In the genomic region with DNA sequence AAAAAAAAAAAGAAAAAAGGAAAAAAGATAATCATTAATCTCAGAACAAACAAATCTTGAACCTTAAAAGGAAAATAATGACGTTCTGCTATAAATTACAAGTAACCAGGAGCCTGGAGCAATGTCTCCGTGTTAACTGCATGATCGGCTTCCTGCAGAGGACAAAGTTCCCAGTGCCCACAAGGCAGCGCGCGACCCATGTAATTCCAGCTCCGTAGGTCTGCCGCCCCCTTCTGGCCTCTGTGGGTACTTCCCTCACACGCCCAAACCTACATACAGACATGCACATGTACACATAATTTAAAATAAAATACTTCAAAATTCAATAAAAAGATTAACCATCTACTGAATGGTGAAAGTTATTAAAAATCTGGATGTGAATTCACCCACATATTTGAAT, we compare ENCODE assay signal across 10 mouse cellular contexts. TPM values are rescaled to one million over a fixed set of nuclear protein-coding genes. Genes with fewer than 3 reads are reported as not detected.
DNase-seq lines count a peak whose midpoint lies in the region; ATAC-seq and TF ChIP-seq lines count a peak whose summit lies in the region.
"Had no signal": no experiment of that assay in that cellular context is flagged by ENCODE, and none has a peak within 500 bp of the region (broad histone marks: within the 10 kb centered on the region; RNA-seq: fewer than 3 reads in every experiment).

No protein-coding gene starts in this region.

- no peak overlapping the region for H3K4me2 ChIP-seq in forebrain, postnatal 0 days (ENCODE audit: low read depth)
- no peak overlapping the region for H3K4me2 ChIP-seq in forebrain, embryonic 15.5 days (replicated peaks)
- H3K4me2 ChIP-seq: limb, embryonic 15.5 days had no signal

- no peaks in the 10 kb centered on the region for H3K27me3 ChIP-seq in forebrain, postnatal 0 days (ENCODE audit: insufficient read depth, low read length)
- no peaks in the 10 kb centered on the region for H3K27me3 ChIP-seq in forebrain, embryonic 15.5 days
- no peaks in the 10 kb centered on the region for H3K27me3 ChIP-seq in limb, embryonic 10.5 days (ENCODE audit: low read depth, poor library complexity, severe bottlenecking)
- H3K27me3 ChIP-seq in forebrain, embryonic 10.5 days (ENCODE audit: poor library complexity, severe bottlenecking) = no peaks in the 10 kb centered on the region
- H3K27me3 ChIP-seq: limb, embryonic 15.5 days had no signal

- no peak overlapping the region for H3K4me3 ChIP-seq in forebrain, postnatal 0 days (ENCODE audit: low read depth, low read length)
- H3K4me3 ChIP-seq in forebrain, embryonic 15.5 days = no peak overlapping the region
- no peak overlapping the region for H3K4me3 ChIP-seq in limb, embryonic 10.5 days
- no peak overlapping the region for H3K4me3 ChIP-seq in forebrain, embryonic 10.5 days
- H3K4me3 ChIP-seq: erythroblast, embryonic 14.5 days; limb, embryonic 15.5 days had no signal

- H3K4me1 ChIP-seq in forebrain, postnatal 0 days (ENCODE audit: insufficient read depth) = 0 out of 2 replicates have a peak, but pooled peaks cover 3% of the 10 kb centered on the region
- no peaks in the 10 kb centered on the region for H3K4me1 ChIP-seq in forebrain, embryonic 15.5 days
- peaks cover 7% of the 10 kb centered on the region; the same call in 1 of the 2 replicates for H3K4me1 ChIP-seq in limb, embryonic 10.5 days
- no peaks in the 10 kb centered on the region for H3K4me1 ChIP-seq in forebrain, embryonic 10.5 days
- H3K4me1 ChIP-seq: limb, embryonic 15.5 days had no signal

- H3K36me3 ChIP-seq in forebrain, postnatal 0 days (ENCODE audit: insufficient read depth) = no peaks in the 10 kb centered on the region
- no peaks in the 10 kb centered on the region for H3K36me3 ChIP-seq in forebrain, embryonic 15.5 days
- H3K36me3 ChIP-seq in limb, embryonic 10.5 days = no peaks in the 10 kb centered on the region
- no peaks in the 10 kb centered on the region for H3K36me3 ChIP-seq in forebrain, embryonic 10.5 days (replicated peaks)
- H3K36me3 ChIP-seq: limb, embryonic 15.5 days had no signal

- WGBS in forebrain, postnatal 0 days = 53% methylated on average over 9 of the region's 9 CpGs
- 57% methylated on average over 9 of the region's 9 CpGs for WGBS in forebrain, embryonic 15.5 days
- 55% methylated on average over 9 of the region's 9 CpGs for WGBS in limb, embryonic 10.5 days
- 50% methylated on average over 9 of the region's 9 CpGs for WGBS in forebrain, embryonic 10.5 days

- ATAC-seq in forebrain, postnatal 0 days = no peak
- ATAC-seq in forebrain, embryonic 15.5 days (replicated peaks) = no peak

- TF ChIP-seq CTCF in forebrain, postnatal 0 days (IDR thresholded peaks at IDR 0.05; ENCODE audit: low read depth) = peak; percentile 44

- peak; percentile 9 for DNase-seq in forebrain, postnatal 0 days
- peak; percentile 16 for DNase-seq in right cerebral cortex, postnatal 4 days
- DNase-seq in right cerebral cortex, adult 2 months (ENCODE audit: low spot score in 2 of 2) = no peak
- peak; percentile 52 for DNase-seq in limb, embryonic 10.5 days (ENCODE audit: low spot score)
- DNase-seq in ovary, postnatal 10 days (ENCODE audit: low spot score) = no peak
- no peak for DNase-seq in forebrain, embryonic 10.5 days (ENCODE audit: extremely low spot score, low spot score)
- DNase-seq in cerebellum, adult 9-10 months = no peak

- H3K27ac ChIP-seq in forebrain, postnatal 0 days (ENCODE audit: low read depth, low read length) = no peak overlapping the region
- H3K27ac ChIP-seq in forebrain, embryonic 15.5 days (replicated peaks) = no peak overlapping the region
- H3K27ac ChIP-seq in limb, embryonic 10.5 days = no peak overlapping the region
- H3K27ac ChIP-seq in forebrain, embryonic 10.5 days = no peak overlapping the region
- H3K27ac ChIP-seq: limb, embryonic 15.5 days had no signal

- H3K9ac ChIP-seq in forebrain, postnatal 0 days = no peak overlapping the region
- no peak overlapping the region for H3K9ac ChIP-seq in forebrain, embryonic 15.5 days (replicated peaks)
- H3K9ac ChIP-seq: limb, embryonic 15.5 days had no signal

- H3K9me3 ChIP-seq in forebrain, postnatal 0 days (ENCODE audit: low read length) = no peaks in the 10 kb centered on the region
- no peaks in the 10 kb centered on the region for H3K9me3 ChIP-seq in forebrain, embryonic 15.5 days
- no peaks in the 10 kb centered on the region for H3K9me3 ChIP-seq in limb, embryonic 10.5 days (replicated peaks)
- no peaks in the 10 kb centered on the region for H3K9me3 ChIP-seq in forebrain, embryonic 10.5 days
- H3K9me3 ChIP-seq: limb, embryonic 15.5 days had no signal

RNA-seq across cellular contexts. Expression of a gene that starts 39.6 kb away (rescaled TPM):
- total RNA-seq in forebrain, postnatal 0 days (2014; rRNA removed) = 3.2 and 3.5 TPM in 2 replicates
- 2.3 and 3.4 TPM in 2 replicates for polyA plus RNA-seq in forebrain, postnatal 0 days (2015; fragmentation: Nextera tagmentation; extraction: Ambion mirVana)
- polyA plus RNA-seq in forebrain, embryonic 15.5 days (2015; fragmentation: Nextera tagmentation; extraction: Ambion mirVana) = 13.6 and 14.1 TPM in 2 replicates
- polyA plus RNA-seq in limb, embryonic 10.5 days (2016; fragmentation: Nextera tagmentation; extraction: Ambion mirVana) = 44.7 and 46.6 TPM in 2 replicates
- 43.8 and 45.2 TPM in 2 replicates for polyA plus RNA-seq in forebrain, embryonic 10.5 days (2016; fragmentation: Nextera tagmentation; extraction: Ambion mirVana)

Comparison
In these comparisons a context has a peak if more than half of its experiments do, and no peak if none do; other contexts are left out.
1. DNase-seq: peak in forebrain, postnatal 0 days (single experiment), right cerebral cortex, postnatal 4 days (single experiment) and limb, embryonic 10.5 days (single experiment); none in right cerebral cortex, adult 2 months (0 of 2), ovary, postnatal 10 days (single experiment), forebrain, embryonic 10.5 days (single experiment) and cerebellum, adult 9-10 months (single experiment).